Mouse (Mus musculus): ENCODE data around the gene Lmtk3. TPM values are rescaled to one million over a fixed set of nuclear protein-coding genes. Genes with fewer than 3 reads are reported as not detected.

The Lmtk3 gene
- 100 to 1,000 TPM; 225 to 267 TPM for total RNA-seq (2021)

DNA sequence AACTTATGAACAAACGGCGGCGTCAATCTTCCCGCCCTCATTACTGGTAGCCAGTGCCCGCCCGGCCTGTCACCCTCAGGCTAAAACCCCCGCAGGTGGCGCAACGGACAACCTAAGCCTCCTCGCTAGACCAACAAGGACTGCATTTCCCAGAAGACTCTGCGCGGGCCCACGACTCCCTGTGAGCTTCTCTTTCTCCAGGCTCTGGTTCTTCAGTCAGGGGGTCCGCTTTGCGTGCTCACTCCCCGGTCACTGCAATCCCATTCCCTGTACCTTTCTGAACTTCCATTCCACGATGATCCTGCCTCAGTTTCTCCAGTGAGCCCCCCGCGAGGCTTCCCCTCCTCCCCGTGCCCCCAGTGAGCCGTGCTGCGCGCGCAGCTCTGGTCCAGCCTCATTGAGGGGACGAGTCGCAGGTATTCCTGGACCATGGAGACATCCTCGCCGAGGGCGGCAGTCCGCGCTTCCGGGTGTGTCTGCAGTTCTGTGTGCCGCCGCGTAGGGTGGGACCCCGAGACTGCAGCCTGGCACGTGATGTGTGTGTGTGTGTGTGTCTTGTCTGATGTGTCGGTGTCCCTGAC is at the start of gene Lmtk3:
Gene Lmtk3, plus strand, starts transcription at position 228 of the 581 bp plus-strand sequence.
- intact Hi-C loops (cut with DNase I), result loop anchor here (1.0 kb wide), 1 partner anchor 41 kb away; no protein-coding TSS in a partner anchor

DNA sequence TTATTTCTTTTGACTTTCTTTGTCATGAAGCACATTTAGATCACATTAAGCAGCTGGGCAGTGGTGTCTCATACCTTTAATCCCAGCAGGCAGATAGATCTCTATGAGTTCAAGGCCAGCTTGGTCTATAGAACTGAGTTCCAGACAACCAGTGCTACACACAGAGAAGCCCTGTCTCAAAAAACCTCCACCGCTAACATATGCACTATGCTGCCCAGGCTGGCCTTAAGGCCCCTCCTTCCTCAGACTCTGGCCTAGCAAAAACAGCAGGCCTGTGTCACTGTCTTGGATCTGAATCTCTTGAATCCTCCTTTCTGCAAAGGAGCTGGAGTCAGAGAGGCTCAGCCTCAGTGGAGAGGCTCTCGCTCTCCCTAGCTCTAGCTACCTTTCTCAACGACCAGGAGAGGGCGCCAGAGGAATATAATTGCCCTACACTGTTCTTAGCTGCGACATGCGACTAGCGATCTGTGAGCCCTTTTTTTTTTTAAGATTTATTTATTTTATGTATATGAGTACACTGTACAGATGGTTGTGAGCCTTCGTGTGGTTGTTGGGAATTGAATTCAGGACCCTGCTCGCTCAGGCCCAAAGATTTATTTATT is 44.3 kb upstream of the Lmtk3 start:
- intact Hi-C loops (cut with DNase I), result loop anchor here (1.0 to 5.0 kb wide), 3 partner anchors 61 to 268 kb away; no protein-coding TSS in a partner anchor
- peak; percentile 63 to 84 for DNase-seq (ENCODE audit: low spot score in 2 of 2)

More for the DNA sequence above, at the start of gene Lmtk3:
- DNase-seq (ENCODE audit: low spot score in 2 of 2), result peak; percentile 84 to 87

DNA sequence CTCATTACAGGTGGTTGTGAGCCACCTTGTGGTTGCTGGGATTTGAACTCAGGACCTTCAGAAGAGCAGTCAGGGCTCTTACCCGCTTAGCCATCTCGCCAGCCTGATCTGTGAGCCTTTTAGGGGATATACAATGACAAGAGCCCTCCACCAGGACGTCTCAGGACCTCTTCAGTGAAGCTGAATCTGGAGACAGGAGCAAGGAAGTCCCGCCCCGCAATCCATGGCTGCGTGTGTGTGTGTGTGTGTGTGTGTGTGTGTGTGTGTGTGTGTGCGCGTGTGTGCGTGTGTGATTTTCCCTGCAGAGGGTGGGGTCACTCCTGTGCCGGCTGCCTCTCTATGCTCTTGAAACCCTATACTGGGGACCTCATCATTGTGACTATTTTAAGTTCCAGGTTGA is 43.7 kb upstream of the Lmtk3 start:
- intact Hi-C loops (cut with DNase I), result loop anchor here (1.0 to 5.0 kb wide), 3 partner anchors 60 to 267 kb away; no protein-coding TSS in a partner anchor
- no peak for DNase-seq (ENCODE audit: low spot score in 2 of 2)

DNA sequence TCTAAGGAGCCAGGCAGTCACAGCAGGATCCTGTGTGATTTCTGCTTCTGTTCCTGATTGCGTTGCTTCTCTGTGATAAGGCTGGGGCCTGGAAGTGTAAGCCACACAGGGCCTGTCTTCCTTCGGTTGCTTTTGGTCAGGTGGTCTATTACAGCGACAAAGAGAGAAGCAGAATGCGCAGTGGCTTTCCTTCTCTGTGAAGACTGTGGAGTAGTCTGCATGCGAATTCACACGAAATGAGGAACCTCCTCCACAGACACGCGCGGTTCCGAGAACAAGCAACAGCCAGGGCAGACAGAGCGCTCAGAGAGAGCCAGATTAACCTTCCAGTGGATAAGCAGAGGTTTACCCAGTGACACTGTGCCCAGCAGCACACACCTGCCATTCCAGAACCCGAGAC is 42.2 kb upstream of the Lmtk3 start:
- intact Hi-C loops (cut with DNase I), result no loop called here
- DNase-seq (ENCODE audit: low spot score in 2 of 2), result peak in 1 of 2 experiments; percentile 35

- intact Hi-C loops (cut with DNase I), result loop anchor here (1.0 kb wide), 1 partner anchor 43 kb away; the partner anchor contains the start of gene Sult2b1
- DNase-seq (ENCODE audit: low spot score in 2 of 2), result peak; percentile 32 to 56
Observed at GRCm38 (mm10) chr7:45741777-45742176, 41.8 kb upstream of the Lmtk3 start.

- intact Hi-C loops (cut with DNase I), result loop anchor here (1.0 kb wide), 1 partner anchor 42 kb away; the partner anchor contains the start of gene Sult2b1
- peak; percentile 84 to 88 for DNase-seq (ENCODE audit: low spot score in 2 of 2)
Observed at GRCm38 (mm10) chr7:45742338-45742737, 41.2 kb upstream of the Lmtk3 start.

DNA sequence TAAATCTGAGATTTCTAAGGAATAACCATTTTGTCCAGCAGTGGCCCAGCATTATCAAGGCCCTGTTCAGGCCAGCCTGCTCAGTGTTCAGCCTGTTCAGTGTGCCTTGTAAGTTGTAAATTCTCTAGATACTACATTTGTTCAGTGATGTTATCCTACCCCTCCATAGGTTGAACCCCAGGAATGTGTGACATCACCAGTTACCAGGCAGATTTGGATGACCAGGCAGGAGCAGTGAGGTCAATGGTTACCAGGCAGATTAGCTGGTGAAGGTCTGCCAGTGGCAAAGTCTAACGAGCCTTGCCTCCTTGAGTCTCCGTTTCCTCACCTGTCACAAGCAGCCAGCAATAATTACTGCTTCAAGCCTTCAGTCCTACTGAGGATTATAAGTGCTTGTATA is 39.2 kb upstream of the Lmtk3 start:
- intact Hi-C loops (cut with DNase I), result no loop called here

DNA sequence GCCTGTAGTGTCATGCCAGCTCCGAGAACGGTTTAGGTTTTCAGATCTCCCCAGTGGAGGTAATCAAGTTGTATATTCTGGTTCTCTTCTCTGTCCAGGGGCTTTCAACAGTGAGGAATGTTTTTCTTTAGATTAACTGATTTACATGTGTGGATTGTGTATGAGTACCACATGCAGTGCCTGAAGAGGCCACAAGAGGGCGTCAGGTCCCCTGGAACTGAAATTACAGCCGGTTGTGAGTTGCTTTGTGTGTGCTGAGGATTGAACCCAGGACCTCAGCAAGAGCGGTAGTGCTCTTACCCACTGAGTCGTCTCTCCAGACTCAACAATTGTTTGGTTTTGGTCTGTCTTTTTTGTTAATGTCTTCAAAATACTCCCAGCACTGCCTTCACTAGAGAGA is 37.0 kb upstream of the Lmtk3 start:
- intact Hi-C loops (cut with DNase I), result no loop called here
- DNase-seq (ENCODE audit: low spot score in 2 of 2), result no peak

More for the DNA sequence above, 39.2 kb upstream of the Lmtk3 start:
- peak; percentile 58 to 75 for DNase-seq (ENCODE audit: low spot score in 2 of 2)

- intact Hi-C loops (cut with DNase I), result no loop called here
- DNase-seq (ENCODE audit: low spot score in 2 of 2), result no peak
Observed at GRCm38 (mm10) chr7:45747450-45747849, 36.1 kb upstream of the Lmtk3 start.

DNA sequence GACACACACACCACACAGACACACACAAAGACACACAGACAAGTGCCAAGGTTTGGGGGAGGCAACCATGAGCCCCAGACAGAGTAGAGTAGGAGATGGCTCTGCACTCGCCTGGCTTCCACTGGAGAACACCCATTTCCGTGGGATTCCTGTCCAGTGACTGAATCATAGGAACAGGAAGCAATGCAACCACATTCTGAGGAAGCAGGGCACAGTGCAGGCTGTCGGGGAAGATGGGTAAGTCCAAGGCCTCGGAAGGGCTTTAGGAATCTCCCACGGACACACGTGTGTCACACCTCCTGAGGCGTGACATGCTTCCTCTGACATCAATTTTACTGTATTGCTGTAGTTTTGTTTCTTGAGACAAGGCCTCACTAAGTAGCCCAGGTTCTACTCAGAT is 35.4 kb upstream of the Lmtk3 start:
- DNase-seq (ENCODE audit: low spot score in 2 of 2), result no peak
- intact Hi-C loops (cut with DNase I), result no loop called here

DNA sequence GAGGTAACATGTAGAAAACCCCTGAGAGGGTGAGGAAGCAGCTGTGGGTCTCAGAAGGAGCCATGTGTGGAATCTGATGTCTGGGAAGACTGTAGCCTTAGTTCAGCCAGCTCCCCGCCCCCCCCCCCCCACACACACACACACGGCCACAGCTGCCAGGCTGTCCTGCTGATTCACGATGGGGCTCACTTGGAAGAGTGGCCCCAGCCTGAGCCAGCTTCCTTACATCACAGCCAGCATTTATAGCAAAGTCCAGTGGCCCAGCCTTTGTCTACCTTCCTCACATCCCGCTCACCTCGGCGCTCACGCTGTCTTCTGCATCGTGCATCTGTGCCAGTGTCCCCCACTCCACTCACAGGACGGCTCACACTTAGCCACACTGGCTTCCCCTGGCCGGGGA is 34.1 kb upstream of the Lmtk3 start:
- intact Hi-C loops (cut with DNase I), result no loop called here
- no peak for DNase-seq (ENCODE audit: low spot score in 2 of 2)

- intact Hi-C loops (cut with DNase I), result no loop called here
- no peak for DNase-seq (ENCODE audit: low spot score in 2 of 2)
Observed at GRCm38 (mm10) chr7:45750162-45750561, 33.4 kb upstream of the Lmtk3 start.

DNA sequence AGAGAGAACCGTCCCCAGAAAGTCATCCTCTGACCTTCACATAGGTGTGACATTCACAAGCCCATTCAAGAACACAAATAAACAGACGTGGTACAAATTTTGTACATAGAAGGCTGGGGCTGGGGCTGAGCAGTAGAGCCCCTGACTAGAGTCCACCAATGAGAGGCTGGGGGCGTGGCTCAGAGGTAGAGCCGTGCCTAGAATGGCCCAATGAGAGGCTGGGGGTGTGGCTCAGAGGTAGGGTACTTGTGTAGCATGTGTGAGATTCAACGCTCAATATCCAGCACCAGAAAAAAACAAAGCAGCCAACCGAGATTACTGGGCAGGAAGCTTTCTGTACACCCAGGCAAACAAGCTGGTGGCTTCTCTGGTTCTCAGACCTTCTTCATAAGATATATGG is 27.8 kb upstream of the Lmtk3 start:
- no peak for DNase-seq (ENCODE audit: low spot score in 2 of 2)
- intact Hi-C loops (cut with DNase I), result no loop called here

DNA sequence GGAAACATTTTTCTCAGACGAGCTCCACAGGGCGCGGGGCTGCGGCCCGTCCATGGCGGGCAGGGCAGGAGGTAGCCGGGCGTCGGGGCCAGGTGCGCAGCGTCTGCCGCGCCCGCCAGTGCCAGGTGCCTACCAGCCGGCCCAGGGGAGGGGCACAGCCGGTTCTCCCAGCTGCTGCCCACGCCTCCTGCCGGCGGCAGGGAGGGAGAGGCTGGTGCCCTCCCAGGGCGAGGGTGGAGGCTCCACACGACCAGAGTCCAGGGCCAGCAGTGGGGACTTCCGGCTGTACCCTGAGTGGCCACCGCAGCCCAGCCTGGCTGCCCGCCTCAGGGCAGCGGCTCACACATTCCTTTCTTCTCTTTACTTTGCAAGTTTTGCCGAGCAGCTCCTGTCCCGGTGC is 24.1 kb upstream of the Lmtk3 start:
- peak in 1 of 2 experiments; percentile 23 for DNase-seq (ENCODE audit: low spot score in 2 of 2)
- intact Hi-C loops (cut with DNase I), result no loop called here

DNA sequence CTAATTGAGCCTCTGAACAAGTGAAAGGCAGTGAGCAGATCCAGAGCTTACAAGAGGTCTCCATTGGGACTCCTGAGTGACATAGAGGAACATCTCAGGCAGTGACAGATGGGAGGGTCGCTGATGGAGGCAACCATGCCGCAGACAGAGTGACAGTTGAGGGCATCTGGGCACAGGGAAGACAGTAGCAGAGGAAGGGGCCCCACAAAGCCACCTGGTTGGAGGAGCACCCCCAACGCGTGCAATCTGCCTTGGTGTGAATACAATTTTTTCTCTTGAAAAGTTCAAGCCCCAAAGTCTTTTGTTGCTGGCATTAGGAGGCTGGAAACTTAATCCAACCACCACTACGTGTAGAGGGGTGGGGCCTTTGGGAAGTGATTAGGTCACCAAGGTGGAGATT is 23.4 kb upstream of the Lmtk3 start:
- DNase-seq (ENCODE audit: low spot score in 2 of 2), result no peak
- intact Hi-C loops (cut with DNase I), result no loop called here

DNA sequence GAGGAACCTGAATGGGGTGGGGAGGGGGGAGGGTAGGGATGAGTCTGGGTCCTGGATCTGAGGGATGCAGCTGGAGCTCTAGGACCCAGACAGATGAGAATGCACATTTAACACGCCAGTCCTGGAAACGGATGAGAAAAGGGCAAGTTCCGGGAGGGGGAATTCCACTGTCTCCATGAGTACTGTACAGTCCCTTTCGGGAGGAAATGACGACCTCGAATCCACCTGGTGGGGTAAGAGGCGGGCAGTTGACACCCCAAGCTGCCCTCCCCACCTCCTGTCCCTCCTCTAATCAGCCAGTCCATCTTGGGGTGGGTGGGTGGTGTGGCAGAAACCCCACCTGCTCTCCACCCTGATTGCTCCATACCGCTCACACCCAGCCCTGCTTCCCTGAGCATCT is 17.5 kb upstream of the Lmtk3 start:
- intact Hi-C loops (cut with DNase I), result no loop called here
- no peak for DNase-seq (ENCODE audit: low spot score in 2 of 2)

DNA sequence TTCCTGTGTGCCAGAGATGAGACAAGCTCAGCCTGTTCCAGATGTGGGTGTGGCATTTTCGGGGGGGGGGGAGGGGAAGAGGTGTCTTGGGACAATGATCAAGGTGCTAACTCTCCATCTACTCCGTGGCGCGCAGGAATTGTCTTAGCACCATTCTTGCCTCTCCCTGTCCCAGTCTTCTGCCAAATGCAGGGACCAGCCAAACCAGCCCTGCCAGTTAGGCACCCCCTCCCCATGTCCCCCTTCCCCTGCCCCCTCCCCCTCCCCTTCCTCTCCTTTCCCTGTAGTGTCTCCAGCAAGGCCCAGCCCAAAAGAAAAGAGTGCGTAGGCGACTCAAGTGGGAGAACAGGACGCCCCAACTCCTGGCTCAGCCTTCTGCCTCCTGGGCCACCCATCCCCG is 16.8 kb upstream of the Lmtk3 start:
- intact Hi-C loops (cut with DNase I), result no loop called here

GRCm38 (mm10) chr7:45767500-45767899 is 16.0 kb upstream of the Lmtk3 start:
- DNase-seq (ENCODE audit: low spot score in 2 of 2), result no peak
- intact Hi-C loops (cut with DNase I), result no loop called here

More for the DNA sequence above, 16.8 kb upstream of the Lmtk3 start:
- no peak for DNase-seq (ENCODE audit: low spot score in 2 of 2)

GRCm38 (mm10) chr7:45770427-45771082 is 13.0 kb upstream of the Lmtk3 start:
- no peak for DNase-seq (ENCODE audit: low spot score in 2 of 2)
- intact Hi-C loops (cut with DNase I), result no loop called here

DNA sequence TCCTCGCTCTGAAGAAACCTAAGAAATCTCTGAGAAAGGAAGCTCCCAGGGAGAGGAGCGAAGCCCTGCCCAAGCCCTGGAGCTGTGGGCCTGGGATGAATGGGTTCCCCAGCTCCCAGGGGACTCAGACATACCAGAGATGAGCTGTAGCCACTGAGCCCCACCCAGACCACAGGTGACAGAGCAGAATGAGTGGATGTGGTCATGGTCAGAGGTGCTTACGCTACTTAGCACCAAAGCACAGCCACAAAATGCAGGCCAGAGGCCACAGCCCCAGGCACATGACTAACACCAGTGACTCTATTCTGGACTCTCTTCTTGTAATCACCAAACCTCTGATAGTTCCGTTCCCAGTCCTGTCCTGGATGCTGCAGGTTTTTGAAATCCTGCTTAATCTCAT is 12.4 kb upstream of the Lmtk3 start:
- intact Hi-C loops (cut with DNase I), result no loop called here
- DNase-seq (ENCODE audit: low spot score in 2 of 2), result no peak

DNA sequence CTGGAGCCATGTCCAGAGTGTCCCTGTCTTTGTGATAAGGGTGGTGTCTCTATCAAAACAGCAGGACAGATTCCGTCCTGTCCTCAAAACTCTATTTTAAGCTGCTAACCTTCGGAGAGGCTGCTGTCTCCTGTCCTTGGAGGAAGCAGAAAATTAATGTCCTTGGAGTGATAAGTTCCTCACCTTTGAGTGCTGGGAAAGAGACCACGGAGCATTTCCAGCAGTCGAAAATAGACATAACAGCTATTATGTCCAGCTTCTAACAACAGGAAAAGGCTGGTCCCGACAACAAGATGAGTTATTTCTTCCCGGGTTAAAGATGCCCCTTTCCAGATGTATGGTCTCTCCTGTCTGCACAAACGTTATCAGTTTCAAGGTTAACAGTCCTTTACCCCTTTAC is 8.3 kb upstream of the Lmtk3 start:
- DNase-seq (ENCODE audit: low spot score in 2 of 2), result no peak
- intact Hi-C loops (cut with DNase I), result no loop called here

Data from left cerebral cortex, postnatal 36 days (tissue).